In the genomic region with DNA sequence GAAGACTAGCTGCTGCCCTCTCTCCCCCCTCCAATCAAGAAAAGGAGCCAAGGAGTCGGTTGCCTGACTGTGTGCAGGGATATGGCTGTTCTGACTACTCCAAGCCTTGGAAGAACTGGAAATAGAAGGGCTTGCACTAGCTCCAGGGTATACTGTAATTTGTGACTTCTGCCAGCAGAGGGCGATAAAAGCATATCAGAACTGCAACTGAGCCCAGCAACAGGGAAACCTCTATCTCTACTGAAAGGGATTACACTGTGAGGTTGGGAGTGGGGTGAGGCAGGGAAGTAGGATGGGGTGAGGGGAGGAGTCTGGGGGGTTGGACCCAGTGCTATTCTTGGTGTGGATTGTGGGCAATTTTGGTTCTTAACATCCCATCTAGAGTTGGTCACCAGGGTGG, we compare ENCODE assay signal across 9 mouse cellular contexts. TPM values are rescaled to one million over a fixed set of nuclear protein-coding genes. Genes with fewer than 3 reads are reported as not detected.
DNase-seq lines count a peak whose midpoint lies in the region; ATAC-seq and TF ChIP-seq lines count a peak whose summit lies in the region.
"Had no signal": no experiment of that assay in that cellular context is flagged by ENCODE, and none has a peak within 500 bp of the region (broad histone marks: within the 10 kb centered on the region; RNA-seq: fewer than 3 reads in every experiment).

No protein-coding gene starts in this region.

- H3K9me3 ChIP-seq in midbrain, postnatal 0 days (ENCODE audit: low read length) = no peaks in the 10 kb centered on the region
- H3K9me3 ChIP-seq: embryonic facial prominence, embryonic 13.5 days had no signal

- no peak overlapping the region for H3K4me3 ChIP-seq in kidney, adult 2 months (ENCODE audit: insufficient read depth, low read depth, low read length)
- H3K4me3 ChIP-seq in midbrain, postnatal 0 days (ENCODE audit: low read depth, low read length) = no peak overlapping the region
- H3K4me3 ChIP-seq: embryonic facial prominence, embryonic 13.5 days had no signal

- peak; percentile 68 for DNase-seq in A20 (ENCODE audit: low read depth, low spot score)
- DNase-seq in adrenal gland, adult 2 months = peak; percentile 69
- peak; percentile 81 for DNase-seq in embryo, embryonic 11 days
- DNase-seq in kidney, adult 2 months = peak; percentile 72
- DNase-seq in left cerebral cortex, postnatal 4 days = peak; percentile 75
- peak; percentile 86 for DNase-seq in midbrain, postnatal 0 days (ENCODE audit: low spot score)
- DNase-seq in spleen, postnatal 4 days (ENCODE audit: low spot score in 2 of 2) = peak; percentile 52 to 82

- H3K4me1 ChIP-seq in kidney, adult 2 months (ENCODE audit: control insufficient read depth, insufficient read depth, low read length) = no peaks in the 10 kb centered on the region
- H3K4me1 ChIP-seq in midbrain, postnatal 0 days (ENCODE audit: insufficient read depth, low read length) = no peaks in the 10 kb centered on the region
- H3K4me1 ChIP-seq: embryonic facial prominence, embryonic 13.5 days had no signal

- TF ChIP-seq CTCF in kidney, adult 2 months (conservative IDR thresholded peaks at IDR 0.05; ENCODE audit: insufficient read depth, insufficient read length, low read depth, low read length) = peak; percentile 61
- TF ChIP-seq CTCF in midbrain, postnatal 0 days (IDR thresholded peaks at IDR 0.05) = peak; percentile 94

- H3K9ac ChIP-seq in midbrain, postnatal 0 days (replicated peaks; ENCODE audit: low read length, poor library complexity, severe bottlenecking) = no peak overlapping the region
- H3K9ac ChIP-seq: embryonic facial prominence, embryonic 13.5 days had no signal

- H3K4me2 ChIP-seq in midbrain, postnatal 0 days (ENCODE audit: low read depth, low read length, poor library complexity, severe bottlenecking) = no peak overlapping the region
- H3K4me2 ChIP-seq: embryonic facial prominence, embryonic 13.5 days had no signal

- TF ChIP-seq POLR2A in kidney, adult 2 months (IDR thresholded peaks at IDR 0.05; ENCODE audit: low read depth, low read length) = no peak

- no peaks in the 10 kb centered on the region for H3K27me3 ChIP-seq in kidney, adult 2 months (replicated peaks; ENCODE audit: control insufficient read depth, insufficient read depth, low read length)
- peaks cover 10% of the 10 kb centered on the region for H3K27me3 ChIP-seq in midbrain, postnatal 0 days (ENCODE audit: insufficient read depth, low read length)

- H3K27ac ChIP-seq in kidney, adult 2 months (ENCODE audit: insufficient read depth, low read depth, low read length) = no peak overlapping the region
- H3K27ac ChIP-seq in midbrain, postnatal 0 days (ENCODE audit: low read depth, low read length) = no peak overlapping the region
- H3K27ac ChIP-seq: embryonic facial prominence, embryonic 13.5 days had no signal

- 3% methylated on average over 2 of the region's 2 CpGs for WGBS in kidney, adult 2 months
- WGBS in midbrain, postnatal 0 days = 0% methylated on average over 2 of the region's 2 CpGs

- peak; percentile 72 for ATAC-seq in granulocyte monocyte progenitor cell, adult 5-6 weeks (replicated peaks; ENCODE audit: poor library complexity, severe bottlenecking)
- peak; percentile 61 for ATAC-seq in midbrain, postnatal 0 days (ENCODE audit: low FRiP score)

- H3K36me3 ChIP-seq in kidney, adult 2 months (ENCODE audit: control insufficient read depth, insufficient read depth, low read length) = no peaks in the 10 kb centered on the region
- no peaks in the 10 kb centered on the region for H3K36me3 ChIP-seq in midbrain, postnatal 0 days (ENCODE audit: insufficient read depth, low read length)
- H3K36me3 ChIP-seq: embryonic facial prominence, embryonic 13.5 days had no signal

- intact Hi-C loops in left cerebral cortex, postnatal 4 days (cut with DNase I) = loop anchor here (5.0 to 10.0 kb wide), 2 partner anchors 161 to 678 kb away; no protein-coding TSS in a partner anchor

RNA-seq across cellular contexts. Expression of gene Opalin, which starts 9.8 kb away (rescaled TPM):
- not detected for total RNA-seq in adrenal gland, adult 2 months (2021)
- not detected in 2 replicates for polyA plus RNA-seq in adrenal gland, adult 2 months (2012; rRNA removed)
- total RNA-seq in granulocyte monocyte progenitor cell, adult 5-6 weeks (2014; fragmentation: Nextera tagmentation) = not detected in 2 replicates
- not detected in 2 replicates for total RNA-seq in granulocyte monocyte progenitor cell, adult 5-6 weeks (2017)
- polyA plus RNA-seq in kidney, adult 2 months (2012; rRNA removed) = not detected in 2 replicates
- not detected for total RNA-seq in left cerebral cortex, postnatal 4 days (2021)
- not detected in 2 replicates for total RNA-seq in midbrain, postnatal 0 days (2014; rRNA removed)
- polyA plus RNA-seq in midbrain, postnatal 0 days (2015; fragmentation: Nextera tagmentation; extraction: Ambion mirVana) = not detected in 2 replicates
- polyA plus RNA-seq: embryonic facial prominence, embryonic 13.5 days had no signal

RNA-seq across cellular contexts. Expression of gene Dntt, which starts 57.6 kb away (rescaled TPM):
- total RNA-seq in adrenal gland, adult 2 months (2021) = not detected
- polyA plus RNA-seq in adrenal gland, adult 2 months (2012; rRNA removed) = not detected in 2 replicates
- total RNA-seq in granulocyte monocyte progenitor cell, adult 5-6 weeks (2014; fragmentation: Nextera tagmentation) = 0.13 and 0.17 TPM in 2 replicates
- 0.82 and 1.1 TPM in 2 replicates for total RNA-seq in granulocyte monocyte progenitor cell, adult 5-6 weeks (2017)
- polyA plus RNA-seq in kidney, adult 2 months (2012; rRNA removed) = 0.08 TPM in 1 of 2 replicates, not detected in the other
- under 1 TPM in 1 of 2 experiments, not detected in 1; 0.32 TPM for total RNA-seq in left cerebral cortex, postnatal 4 days (2021)
- not detected in 2 replicates for total RNA-seq in midbrain, postnatal 0 days (2014; rRNA removed)
- polyA plus RNA-seq in midbrain, postnatal 0 days (2015; fragmentation: Nextera tagmentation; extraction: Ambion mirVana) = 0.27 and 0.32 TPM in 2 replicates
- polyA plus RNA-seq: embryonic facial prominence, embryonic 13.5 days had no signal
